Mouse (Mus musculus) spleen, postnatal 36 days (tissue): Measurements from ENCODE around the gene Ap5b1.

Source experiments
- DNase-seq, 2 experiments: peaks; one replicate each; pipeline ENCODE4 v3.0.0; 2022; ENCODE audit warnings: low spot score in 2 of 2, mixed read lengths in 1 of 2

Ap5b1 gene

DNA sequence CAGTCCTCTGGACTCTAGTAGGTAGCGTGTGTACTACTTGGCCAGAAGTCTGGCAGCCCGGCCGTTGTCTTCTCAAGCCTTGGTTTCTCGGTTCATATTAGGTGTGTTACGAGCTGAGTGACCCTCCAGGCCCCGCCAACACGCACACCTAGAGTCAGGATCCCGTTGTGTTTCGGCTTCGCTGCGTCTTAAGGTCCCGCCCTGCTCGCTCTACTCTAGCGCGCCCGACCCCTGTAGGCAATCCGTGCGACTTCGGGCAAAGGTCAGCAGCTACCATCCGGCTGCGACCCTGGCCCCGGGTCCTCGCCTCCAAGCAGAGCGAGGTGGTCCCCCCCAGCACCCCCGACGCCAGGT is 668 bp upstream of the Ap5b1 start:
- no peak for DNase-seq

DNA sequence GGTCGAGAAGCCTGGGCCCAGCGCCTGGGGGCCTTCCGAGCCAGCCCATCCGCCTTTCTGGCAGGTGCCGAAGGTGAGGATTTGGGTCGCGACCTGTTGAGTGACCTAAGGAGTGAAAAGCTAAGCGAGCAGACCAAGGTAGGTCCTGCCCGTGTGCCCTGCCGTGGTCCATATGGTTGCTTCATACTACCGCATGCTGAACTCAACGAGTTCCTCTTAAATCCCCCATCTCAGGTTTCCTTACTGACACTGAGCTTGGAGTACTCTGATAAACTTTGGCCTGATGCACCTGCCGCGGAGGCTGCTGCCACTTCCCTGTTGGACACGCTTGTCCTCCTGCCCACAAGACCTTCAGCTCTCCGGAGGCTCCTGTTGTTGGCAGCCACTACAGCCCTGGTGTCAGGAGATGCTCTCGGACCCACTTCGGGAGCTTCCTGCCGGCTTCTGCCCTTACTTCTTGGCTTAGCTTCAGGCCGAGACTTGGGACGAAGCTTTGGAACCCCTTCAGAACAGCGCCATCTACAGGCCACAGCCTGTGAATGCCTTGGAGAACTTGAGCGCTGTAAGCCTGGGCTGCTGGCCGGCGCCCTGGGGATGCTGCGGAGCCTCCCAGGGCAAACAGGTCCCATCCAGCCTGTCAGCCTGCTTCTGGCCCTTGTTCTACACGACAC is 780 bp downstream of the Ap5b1 start:
- DNase-seq, result peak; percentile 70 to 78

DNA sequence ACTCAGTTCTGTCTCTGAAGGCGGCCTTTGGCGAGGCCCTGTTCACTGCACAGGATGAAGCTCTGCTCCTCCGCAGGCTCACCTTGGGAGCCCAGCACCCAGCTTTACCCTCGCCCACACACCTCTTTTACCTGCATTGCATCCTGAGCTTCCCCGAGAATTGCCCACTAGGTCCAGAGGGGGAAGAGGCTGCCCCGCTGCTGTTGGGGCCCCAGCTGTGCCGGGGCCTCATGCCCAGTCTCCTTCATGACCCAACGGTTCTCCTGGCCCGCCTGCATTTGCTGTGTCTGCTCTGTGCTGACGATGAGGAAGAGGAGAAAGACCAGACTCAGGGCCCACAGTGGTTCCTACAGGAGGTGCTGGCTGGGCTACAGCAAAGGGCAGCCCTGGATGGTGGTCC is 1.7 kb downstream of the Ap5b1 start:
- no peak for DNase-seq

GRCm38 (mm10) chr19:5570353-5571246 is 2.8 kb downstream of the Ap5b1 start:
- no peak for DNase-seq

- DNase-seq, result peak; percentile 68
Observed at GRCm38 (mm10) chr19:5571831-5572230, 4.0 kb downstream of the Ap5b1 start.

GRCm38 (mm10) chr19:5572331-5573125 is 4.7 kb downstream of the Ap5b1 start:
- DNase-seq, result peak in 1 of 2 experiments; percentile 10

DNA sequence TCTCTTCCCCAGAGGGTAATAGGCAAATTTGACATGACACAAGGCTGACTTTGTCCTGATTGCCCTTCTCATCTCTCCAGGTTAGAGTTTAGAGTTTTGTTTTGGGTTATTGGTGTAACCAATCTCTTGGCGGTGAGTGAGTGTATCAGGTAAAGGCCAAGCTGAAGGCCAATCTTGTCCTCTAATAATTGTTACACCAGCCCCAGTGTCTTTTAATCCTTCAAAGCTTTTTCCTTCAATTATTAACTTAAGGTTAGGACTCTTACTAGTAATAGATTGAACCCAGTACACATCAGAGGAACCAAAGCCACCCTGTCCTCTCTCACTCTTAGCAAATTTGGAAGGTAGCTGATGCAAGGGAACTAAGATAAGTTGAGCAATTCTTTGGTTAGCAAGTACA is 7.5 kb downstream of the Ap5b1 start:
- DNase-seq, result no peak

DNA sequence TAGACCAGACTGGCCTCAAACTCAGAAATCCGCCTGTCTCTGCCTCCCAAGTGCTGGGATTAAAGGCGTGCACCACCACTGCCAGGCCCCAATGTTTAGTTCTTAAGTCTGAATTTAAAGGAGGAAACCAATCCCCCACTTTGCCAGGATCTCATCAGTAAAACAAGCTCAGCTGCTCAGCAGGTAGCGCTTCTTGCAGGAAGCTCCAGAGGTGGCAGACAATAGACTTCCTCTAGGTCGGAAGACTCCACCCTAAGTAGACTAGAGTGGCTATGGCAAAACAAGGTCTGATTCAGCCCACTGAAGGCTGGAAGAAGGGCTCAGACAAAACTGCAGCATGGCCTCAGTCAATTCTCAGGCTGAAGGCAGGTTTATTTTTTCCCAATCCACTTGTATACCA is 12.1 kb downstream of the Ap5b1 start:
- no peak for DNase-seq

DNA sequence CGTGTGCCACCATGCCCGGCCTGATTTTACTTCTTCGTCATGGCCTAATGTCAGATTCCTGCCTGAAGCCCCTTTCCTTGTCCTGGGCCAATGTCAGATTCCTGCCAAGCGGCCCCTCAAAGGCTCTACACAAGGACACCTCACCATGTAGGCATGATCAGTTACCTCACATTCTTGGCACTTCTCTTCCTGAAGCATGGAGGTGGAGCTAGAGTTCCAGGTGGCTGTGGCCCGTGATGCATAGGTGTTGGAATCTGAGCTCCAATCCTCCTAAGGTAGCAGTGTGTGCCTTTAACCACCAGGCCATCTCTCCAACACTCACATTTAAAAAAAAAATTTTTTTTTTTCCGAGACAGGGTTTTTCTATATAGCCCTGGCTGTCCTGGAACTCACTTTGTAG is 13.0 kb downstream of the Ap5b1 start:
- DNase-seq, result no peak

- no peak for DNase-seq
Observed at GRCm38 (mm10) chr19:5581995-5582394, 14.2 kb downstream of the Ap5b1 start.

DNA sequence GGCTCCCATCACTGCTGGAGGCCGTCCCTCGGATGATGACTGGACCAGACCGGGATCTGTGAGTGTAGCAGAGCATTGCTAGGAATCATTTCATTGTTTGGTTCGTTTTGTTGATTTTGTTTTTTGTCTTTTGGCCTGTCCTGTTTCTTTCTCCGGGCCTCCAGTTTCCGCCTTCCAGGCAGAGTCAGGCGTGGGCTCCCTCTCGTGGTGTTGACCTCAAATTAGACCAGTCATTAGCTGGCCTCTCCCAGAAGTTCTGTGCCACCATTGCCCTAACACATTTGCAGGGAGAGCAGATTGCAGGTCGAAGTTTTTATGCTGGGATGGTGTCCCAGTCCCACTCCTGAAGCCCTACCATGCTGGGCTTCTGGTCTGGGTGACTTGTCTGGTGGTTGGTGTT is 21.3 kb downstream of the Ap5b1 start:
- no peak for DNase-seq

DNA sequence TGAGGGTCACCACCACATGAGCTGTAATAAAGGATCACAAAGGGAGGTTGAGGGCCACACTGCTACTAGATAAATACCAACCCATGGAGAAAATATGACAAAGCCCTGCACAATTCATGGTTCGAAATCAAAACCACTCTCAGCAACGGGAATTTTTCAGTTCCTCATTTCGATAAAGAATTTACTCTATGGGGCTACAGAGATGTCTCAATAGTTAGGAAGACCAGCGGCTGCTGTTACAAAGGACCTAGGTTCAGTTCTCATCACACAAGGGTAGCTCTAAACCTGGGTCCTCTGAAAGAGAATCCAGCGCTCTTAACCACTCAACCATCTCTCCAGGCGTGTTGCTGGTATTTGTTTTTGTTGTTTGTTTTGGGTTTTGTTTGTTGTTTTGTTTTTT is 24.1 kb downstream of the Ap5b1 start:
- no peak for DNase-seq

DNA sequence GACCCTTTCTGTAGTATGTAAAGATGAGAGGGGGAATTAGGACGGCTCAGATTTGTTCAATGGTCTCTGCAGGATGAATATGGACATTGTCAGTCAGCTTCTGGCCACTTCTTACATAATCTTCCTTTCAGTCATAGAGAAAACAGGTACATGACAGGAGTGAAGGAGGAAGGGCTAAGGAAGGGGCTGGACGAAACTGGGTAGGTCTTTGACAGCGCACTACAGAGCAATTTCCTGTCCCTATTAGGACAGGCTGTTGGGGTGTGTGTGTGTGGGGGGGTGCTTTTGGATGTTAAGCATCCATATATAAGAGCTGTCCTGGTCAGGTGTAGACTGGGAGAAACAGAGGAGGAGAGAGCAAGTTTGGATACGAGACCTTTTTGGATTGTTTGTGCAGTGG is 31.4 kb downstream of the Ap5b1 start:
- DNase-seq, result no peak

GRCm38 (mm10) chr19:5601752-5602541 is 34.1 kb downstream of the Ap5b1 start, which contains the start of gene Rnaseh2c:
Rnaseh2c (plus strand) TSS chr19:5601873.
- peak; percentile 87 to 88 for DNase-seq

DNA sequence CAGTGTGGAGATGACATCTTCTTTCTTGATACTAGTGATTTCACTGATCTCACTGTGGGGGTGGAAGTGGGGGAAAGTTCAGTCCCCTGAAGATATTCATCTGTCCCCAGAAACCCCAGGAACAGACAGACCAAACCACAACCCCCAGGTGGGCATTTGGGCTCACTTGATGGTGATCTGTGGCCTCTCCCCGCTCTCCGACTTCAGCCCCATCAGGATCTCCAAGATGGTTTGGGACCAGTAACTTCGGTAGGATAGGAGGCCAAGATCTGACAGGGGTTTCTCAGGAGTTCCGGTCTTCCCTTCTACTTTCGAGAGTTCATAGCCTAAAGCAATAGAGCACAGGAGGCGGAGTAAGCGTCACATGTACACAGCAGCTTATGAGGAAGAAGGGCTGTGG is 35.8 kb downstream of the Ap5b1 start:
- no peak for DNase-seq

DNA sequence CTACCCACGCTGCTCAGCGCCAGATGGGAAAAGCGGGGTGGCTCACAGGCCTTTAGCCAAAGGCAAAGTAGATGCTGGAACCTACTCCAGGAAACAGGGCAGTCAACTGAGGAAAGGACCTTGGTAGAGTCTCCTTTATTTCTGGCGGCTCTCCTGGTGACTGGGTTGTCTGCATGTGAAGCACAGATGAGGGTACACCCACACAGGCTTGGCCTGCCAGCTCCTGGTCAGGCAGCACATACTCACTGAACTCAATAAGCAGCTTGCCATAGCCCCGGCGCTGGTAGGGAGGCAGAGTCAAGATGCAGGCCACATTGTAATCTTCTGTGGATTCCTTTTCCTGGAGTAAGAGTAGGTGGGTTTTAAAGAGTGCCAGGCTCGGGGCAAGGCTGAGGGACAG is 37.3 kb downstream of the Ap5b1 start:
- no peak for DNase-seq

DNA sequence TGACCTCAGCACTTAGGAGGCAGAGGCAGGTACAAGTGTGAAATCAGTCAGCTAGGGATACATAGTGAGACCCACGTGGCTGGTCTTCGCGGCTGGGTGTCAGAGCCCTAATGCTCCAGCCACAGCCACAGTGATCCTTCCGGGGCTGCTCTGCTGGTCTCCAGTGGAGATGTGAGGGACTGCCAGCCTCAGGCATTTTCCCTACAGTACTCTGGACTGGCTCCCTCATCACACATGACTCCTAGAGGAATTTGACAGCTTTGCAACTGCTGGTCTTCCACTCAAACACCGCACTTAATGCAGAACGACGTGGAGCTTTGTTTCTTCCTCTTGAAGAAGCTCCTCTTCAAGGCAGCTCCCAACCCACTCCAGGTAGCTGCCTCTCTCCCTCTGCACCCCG is 38.4 kb downstream of the Ap5b1 start:
- no peak for DNase-seq

- no peak for DNase-seq
Observed at GRCm38 (mm10) chr19:5607705-5608410, 40.0 kb downstream of the Ap5b1 start.

DNA sequence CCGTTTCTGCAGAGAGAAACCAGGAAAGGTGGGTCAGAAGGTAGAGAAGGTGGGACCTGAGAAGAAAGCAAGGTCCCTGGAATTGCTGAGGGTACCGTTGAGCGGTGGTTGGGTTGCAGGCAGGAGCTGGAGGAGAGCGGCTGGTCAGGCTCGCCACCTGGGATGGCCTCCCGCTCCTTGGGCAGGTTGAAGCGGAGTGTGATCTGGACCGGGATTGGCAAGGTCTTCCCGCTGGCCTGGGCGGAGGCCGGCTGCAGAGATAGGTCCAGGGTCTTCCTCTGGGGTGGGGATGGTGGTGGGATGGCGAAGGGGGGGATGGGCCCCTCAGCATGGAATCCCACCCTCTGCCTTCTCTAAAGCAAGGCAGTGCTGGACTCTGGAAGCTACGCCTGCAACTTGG is 40.9 kb downstream of the Ap5b1 start:
- no peak for DNase-seq

GRCm38 (mm10) chr19:5609171-5609546 is 41.3 kb downstream of the Ap5b1 start:
- DNase-seq, result no peak
